Mouse (Mus musculus) adrenal gland (tissue): Measurements from ENCODE around the gene Adam12.

Experiments used
- intact Hi-C: fragments of 180-260 bp; cut with DNase I; formaldehyde crosslinking; loops from one replicate; pipeline ENCODE4 v1.15.1; 2025

Adam12 gene

DNA sequence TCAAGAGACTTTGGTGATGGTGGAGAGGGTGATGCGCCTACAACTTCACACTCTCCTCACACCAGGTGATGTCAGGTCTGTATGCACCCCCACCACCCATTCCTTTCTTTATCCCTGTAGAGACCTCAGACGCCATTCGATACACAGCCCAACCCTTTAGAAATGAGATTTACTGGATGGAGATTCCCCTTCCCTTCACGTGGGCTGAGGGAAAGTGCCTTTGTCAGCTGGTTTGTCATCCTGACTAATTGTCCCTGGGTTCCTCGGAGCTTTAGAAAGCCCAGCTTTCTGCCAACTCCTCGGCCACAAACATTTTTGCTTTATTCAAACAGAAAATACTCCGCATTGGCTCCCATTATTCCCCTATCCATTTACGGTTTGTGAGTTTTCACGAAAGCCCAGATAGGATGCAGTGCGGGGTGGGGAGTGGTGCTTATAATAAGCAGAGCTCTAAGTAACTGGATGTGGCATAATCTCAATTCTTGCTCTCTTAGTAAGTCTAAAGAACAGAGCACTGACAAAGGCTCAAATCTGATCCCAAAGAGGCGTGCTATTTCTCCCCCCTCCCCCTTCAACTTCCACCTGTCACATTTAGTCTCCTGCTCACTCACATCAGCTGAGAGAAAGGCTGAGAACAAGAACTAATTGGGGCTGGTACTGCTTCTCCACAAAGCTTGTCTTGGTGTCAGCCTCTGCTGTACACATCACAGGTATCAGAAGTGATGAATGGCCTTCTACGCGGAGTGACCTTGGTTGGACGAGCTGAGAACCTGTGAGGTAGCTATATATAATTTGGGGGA lies 143.2 kb downstream of the Adam12 start:
- intact Hi-C loops, result loop anchor here (2.0 kb wide), 1 partner anchor 54 kb away; no protein-coding TSS in a partner anchor

DNA sequence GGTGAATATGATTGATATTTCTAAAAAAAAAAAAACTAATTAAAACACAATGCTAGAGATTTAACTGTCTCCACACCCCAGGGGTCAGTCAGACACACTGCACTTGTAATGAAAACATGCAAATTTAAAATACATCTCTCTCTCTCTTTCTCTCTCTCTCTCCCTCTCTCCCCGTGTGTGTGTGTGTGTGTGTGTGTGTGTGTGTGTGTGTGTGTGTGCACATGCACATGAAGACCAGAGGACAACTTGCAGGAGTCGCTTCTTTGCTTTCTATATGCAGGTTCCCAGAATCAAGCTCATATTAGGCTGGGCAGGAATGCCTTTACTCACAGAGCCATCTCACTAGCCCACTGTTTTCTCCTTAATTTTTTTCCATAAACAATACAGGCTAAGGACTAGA lies 146.6 kb downstream of the Adam12 start:
- intact Hi-C loops, result no loop called here

DNA sequence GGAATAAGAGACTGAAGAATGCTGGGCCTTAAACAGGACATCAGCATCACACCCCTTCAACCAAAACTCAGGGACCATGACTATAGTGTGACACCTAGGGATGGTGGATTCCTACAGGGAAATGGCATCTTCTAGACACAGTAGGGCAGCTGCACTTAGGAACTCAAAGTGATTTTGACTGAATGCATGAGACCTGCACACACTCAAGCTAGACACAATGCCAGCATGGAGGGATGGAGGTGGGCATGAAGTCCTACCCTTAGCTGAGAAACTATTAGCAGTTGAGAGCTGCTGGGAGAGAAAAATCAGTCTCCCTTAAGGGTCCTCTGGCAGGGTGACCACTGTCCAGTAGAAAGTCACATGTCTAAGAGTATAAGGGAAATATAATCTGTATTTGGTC lies 147.0 kb downstream of the Adam12 start:
- intact Hi-C loops, result no loop called here

DNA sequence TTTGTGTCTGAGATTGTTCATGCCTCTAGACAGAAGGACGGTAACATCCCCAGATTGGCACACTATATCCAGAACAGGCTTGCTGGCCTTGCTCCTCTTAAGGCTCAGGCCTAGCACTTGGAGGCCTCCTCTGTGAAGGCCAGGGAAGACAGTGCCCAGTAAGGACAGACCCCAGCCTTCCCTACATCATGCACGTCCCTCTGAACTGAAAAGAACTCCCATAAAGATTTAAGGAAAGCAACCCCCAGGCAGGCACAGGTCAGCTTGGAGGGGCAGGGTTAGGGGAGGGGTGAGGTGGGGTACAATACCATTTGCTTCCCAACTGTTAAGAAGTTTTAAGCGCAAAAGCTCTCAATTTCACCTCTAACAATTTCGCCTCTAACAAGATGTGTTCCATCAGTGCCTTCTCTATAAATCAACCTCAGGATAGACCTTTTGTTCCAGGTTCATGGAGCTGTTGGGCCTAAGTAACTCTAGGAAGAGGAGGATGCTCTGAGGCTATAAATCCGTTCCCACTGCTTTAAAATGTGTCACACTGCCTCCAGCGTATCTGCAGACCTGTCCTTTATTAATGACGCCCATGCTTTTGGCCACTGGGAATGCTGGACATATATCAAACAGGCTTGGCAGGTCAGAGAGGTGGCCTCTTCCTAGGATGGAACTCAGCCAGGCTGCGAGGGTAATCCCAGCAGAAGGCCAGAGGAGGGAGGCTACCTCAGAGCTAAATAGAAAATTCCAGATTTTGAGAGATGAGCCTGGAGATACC lies 150.5 kb downstream of the Adam12 start:
- intact Hi-C loops, result no loop called here

DNA sequence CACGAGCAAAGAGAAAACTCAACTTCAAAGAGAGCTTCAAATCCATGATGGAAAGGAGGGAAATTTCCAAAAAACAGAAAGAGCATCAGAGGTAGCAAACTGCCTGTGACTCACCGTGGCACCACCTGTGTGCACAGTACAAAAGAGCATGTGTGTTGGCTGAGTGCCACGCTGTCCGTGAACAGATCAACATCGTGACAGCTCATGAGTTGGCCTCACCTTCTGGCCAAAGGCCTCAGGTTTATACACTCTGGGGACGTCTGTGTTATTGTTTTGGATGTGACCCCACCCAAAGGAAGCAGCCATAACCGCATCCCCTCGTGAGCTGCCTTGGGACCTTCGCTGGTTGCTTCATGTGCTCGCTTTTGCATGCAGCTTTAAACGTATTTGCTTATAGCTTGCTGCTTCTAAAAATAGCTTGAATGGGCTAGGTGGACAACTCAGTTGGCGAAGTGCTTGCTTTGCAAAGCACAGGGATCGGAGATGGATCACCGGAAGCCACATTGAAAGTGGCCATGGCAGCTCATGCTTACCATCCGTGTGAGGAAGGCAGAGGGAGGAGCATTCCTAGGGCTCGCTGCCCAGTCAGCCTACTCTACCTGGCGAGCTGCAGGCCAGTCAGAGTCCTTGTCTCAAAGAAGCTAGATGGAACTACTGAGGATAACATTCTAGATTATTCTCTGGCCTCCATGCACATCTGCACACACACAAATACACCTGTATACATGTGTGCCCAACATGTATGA lies 151.8 kb downstream of the Adam12 start:
- intact Hi-C loops, result no loop called here

DNA sequence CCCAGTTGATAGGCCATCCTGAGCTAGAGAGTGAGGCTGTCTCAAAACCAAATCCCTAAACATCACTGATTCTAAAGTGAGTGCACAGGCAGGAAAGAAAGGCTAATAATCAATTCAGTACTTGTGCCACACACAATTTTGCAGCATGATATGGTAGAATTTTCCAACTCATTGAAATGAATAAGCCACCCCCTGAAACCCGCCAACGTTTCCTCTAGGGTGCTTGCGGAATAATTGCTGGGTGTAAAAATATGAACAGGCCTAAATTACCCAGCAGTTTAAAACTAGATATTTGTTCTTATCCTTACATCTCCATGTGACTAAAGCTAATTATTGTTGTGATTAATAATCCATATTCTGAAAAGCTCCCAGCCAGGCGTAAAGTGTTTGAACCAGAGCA lies 154.3 kb downstream of the Adam12 start:
- intact Hi-C loops, result no loop called here

DNA sequence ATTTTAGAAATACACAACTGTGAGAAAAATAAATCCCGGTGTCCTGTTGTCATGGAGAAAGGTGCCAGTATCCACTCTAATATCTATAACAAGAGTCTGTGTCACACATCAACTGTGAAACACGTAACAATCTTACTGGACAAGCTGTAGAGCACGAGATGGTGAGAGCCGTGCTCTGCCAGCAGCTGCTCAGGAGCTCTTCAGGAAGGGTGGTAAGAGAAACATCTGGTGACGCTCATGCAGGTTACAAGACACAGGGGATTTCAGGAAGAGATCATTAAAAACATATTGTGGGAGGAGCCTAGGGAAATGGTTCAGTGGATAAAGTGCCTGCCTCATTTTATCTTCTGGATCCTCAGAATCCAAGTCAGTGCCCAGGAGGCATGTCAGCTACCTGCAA lies 158.9 kb downstream of the Adam12 start:
- intact Hi-C loops, result no loop called here

DNA sequence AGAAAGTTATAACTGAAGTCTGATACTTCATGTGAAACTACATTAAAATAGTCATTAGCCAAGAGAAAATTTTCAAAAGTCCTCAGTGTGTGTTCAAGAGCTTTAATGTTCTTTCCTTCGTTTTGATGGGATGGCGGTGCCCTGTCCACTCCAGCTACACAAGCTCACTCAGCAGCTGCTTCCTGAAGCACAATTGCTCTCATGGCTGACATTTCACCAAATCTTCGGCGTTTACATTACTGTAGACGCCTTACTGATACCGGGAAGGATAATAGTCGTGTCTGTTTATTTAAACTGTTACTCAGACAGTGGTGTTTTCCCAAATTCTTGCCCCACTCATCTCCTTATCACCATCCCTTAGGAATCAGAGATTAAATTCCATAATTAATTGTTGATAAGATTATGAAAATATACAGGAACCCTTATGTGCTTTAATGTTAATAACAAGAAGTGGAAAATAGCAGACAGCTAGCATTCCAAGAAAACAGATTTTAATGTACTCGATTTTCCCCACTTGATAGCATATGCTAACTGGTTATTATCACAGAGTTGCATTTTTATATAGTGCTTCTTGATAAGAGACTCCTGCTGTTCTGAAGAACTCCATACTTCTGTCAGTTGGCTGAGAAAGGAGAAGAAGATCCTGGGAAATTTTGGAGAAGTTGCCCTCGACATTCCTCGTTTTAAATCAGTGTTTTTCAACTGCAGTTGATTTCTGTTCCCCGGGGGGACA lies 160.6 kb downstream of the Adam12 start:
- intact Hi-C loops, result no loop called here

DNA sequence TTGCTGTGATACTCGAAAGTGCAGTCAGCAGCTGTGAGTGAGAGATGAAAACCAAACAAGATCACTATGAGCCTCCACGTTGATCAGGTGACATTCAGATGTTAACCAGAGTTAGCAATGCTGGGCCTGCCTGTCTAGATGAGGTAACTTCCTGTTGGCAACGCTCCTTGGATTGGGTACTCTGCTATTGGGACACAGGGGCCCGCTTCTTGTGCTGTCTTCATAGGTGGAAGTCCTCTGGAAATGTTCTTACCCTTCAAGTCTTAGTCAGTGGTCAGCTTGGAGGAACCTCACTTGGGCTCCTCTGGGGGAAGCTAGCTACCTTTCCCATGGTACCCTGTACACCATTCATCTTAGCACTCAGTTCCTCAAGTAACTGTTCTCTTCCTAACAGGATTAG lies 169.3 kb downstream of the Adam12 start:
- intact Hi-C loops, result no loop called here

DNA sequence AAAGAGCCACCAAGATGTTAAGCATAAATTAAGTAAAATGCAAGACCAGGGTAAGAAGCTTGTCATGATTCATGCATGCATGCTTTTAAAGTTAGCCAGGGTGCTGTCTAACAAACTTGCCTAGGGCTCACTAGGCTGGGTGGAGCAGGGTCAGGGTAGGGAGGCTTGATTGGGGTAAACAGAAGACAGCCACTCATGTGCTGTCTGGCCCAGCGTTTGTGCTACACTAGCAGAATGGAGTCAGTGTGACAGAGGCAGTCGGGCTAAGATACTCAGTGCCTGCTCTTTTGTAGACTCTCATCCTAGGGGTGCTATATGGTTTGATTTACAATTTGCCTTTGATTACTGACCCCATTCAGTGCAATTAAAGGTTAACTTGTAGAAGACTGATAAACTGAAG lies 179.5 kb downstream of the Adam12 start:
- intact Hi-C loops, result no loop called here

DNA sequence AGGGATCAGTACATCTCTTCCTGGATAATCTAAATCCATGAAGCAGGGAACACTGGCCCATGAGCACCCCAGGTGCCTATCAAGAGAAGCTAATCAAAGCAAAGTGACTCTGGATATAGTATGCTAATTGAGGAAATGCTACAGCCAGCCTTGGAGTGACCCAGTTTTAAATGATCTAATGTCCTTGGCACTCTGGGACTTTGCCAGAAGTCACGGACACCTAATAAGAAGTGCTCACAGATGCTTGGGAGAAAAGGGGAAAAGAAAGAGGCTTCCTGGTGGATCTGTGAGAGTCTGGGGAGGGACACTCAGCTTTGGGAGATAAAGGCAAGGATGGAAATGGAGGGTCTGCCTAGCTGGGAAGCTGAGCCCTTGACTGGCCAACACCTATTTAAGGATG lies 181.6 kb downstream of the Adam12 start:
- intact Hi-C loops, result no loop called here

DNA sequence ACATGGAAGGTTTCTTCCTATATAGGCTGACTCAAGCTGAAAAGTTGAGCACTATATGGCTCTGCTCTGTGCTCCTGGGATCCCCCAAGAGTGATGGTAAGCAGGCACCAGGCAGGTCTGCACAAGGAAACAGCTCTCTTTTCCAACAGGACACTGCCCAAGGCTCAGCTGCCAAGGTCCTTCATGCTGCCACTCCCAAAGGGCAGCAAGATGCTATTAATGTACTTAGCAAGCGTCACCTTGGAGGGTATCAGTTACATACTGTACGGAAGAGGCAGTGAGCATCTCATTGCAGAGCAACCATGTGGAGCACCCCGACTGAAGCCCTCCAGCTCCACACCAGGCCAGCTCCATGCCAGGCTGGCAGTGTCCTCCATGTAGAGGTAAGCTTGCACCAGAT lies 185.6 kb downstream of the Adam12 start:
- intact Hi-C loops, result no loop called here

DNA sequence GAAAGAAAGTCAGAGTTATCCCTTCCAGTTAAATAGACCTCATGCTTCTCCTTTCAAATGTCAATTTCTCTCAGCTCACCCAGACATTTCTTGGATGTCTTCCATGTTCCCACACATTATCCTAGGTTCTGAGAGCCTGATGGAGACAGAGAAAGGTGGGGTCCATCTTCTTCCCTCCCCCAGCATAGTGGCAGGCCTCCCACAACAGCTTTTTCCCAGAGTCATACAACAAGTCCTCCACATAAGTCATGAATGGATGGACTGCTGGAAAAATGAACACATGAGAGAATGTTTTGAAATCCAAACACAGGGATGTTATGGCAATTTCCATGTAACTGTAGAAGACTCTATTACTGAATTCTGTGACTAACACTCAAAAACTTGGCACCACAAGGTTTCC lies 188.4 kb downstream of the Adam12 start:
- intact Hi-C loops, result no loop called here

DNA sequence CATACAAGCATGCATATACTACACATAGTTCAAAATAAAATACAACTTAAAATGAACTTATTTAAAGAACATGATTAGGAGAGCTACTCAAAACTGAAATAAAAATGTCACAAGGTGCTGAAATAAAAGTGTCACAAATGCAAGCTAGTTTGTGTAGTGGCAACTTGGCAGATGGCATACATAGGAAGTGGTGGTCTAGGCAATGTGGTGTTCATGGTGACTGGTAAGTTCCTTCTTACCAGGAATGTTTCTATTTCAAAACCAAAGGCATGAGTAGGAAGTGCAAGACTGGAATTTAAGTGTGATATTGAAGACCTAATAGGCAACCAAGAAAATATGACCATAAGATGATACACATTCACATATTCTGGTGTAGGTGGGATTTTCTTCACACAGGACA lies 189.3 kb downstream of the Adam12 start:
- intact Hi-C loops, result no loop called here

DNA sequence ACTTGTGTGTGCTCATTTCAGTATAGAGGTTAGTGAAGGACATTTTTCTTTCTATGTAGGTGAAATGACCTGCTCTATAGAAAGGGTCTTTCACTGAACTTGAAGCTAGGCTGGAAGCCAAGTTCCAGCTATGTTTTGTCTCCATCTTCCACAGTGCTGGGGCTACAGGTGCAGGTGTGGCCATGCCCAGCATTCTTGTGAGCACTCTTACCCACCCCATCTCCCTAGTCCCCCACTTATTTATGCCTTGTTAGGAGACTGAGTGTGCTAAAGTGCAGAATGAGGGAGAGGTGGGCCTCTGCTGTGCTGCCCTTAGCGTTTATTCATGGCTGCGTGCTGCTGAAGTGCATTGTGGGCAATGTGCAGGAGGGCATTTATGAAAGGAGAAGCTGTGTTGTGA lies 198.0 kb downstream of the Adam12 start:
- intact Hi-C loops, result no loop called here

DNA sequence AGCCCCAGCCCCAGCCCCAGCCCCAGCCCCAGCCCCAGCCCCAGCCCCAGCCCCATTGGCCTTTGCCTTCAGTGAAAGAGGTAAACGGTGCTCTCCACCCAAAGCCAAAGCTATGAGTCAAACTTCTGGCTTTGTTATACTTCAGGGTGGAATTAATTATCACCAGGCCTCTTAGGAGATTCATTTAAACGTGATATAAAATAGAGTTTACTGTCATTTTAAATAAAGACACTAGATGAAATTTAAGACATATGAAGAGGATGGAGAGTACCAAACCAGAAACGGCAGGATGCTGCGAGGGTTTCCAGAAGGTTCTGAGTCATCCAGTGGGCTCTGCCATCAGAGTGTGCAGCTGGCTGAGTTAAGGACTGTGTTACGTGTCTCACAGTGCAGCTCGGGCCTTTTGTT lies 199.0 kb downstream of the Adam12 start:
- intact Hi-C loops, result no loop called here

DNA sequence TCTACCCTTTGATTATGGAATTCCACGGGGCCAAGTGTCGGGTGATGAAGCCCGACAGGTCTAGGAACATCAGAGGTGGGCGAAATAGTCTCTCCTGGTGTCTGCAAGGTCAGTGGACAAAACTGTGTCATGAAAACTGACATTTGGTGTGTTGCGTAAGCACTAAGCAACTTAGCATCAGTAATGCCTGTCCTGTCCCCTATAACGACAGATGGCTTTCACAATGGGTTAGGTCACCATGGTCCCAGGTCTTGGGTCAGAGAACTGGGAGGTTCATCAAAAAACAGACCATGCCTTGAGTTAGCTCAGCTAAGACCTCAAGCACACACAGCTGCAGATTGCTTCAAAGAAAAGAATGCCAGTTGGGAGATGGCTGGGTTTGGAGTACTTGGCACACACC lies 200.2 kb downstream of the Adam12 start:
- intact Hi-C loops, result no loop called here

DNA sequence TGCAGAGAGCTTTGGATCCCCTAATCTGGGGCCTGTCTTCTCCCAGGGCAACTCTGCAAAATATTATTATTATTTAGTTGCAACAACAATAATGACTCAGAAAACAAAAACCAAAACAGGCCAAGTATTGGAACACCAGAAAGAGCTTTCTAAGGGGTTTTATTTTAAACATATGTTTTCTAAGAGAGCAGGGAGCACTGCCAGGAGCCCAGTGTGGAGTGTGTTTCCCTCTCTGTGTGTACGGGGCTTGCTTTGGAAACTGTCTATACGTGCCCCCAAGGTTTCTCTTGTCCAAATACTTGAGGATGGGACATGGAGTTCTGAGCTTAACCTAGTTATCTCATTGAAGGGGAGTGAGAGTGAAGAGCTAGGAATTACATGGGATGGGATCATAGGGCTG lies 200.7 kb downstream of the Adam12 start:
- intact Hi-C loops, result no loop called here

DNA sequence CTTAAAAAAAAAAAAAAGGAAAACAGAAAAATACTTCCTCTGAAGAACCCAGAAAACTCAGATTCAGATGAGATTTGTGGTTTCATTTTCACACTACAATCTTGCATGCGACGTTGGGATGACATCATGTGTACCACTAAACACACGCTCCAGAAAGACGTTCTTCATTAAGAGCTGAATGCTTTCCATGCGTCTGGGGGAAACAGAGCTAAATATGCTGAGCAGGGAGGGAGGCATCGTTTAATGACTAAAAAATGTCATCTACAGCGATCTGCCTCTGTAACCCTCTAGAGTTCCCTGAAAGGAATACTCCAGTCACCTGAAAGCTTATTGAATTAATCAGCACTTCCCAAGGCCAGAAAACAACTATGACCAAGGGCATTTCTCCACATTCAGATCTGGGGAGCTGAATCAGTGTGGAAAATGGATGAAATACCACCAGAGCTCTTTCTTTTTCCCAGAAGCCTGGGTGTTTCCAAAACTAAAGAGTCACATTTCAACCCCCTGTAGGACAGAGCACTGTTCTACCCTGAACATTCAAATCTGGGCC lies 203.6 kb downstream of the Adam12 start:
- intact Hi-C loops, result no loop called here

DNA sequence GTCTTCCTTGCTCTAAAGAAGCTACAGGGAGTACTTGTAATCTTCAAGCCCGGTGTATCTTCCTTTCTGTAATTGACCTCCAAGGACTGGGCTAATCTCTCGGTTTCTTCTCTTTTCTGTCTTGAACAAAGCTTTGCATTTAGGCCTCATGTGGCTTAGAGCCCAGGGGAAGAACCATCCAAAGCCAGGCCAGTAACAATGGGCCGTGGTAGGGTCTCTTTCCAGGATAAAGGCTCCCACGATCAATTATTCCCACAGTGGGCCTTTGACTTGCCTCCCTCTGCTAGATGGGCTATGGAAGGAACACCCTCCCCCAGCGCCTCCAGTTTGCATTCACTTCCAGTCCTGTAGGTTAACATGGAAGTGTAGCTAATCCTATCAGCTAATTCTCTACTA lies 204.9 kb downstream of the Adam12 start:
- intact Hi-C loops, result no loop called here
